Mouse (Mus musculus) small intestine, adult 2 months (tissue): ENCODE measurements around the gene Prh1.
"Not testable (repeated sequence)": the region's sequence is repeated elsewhere in the genome, so short reads cannot be mapped to it uniquely, and the experiment has no call there.

Experiments
- CTCF ChIP-seq: fragments of 200-500 bp; IDR thresholded peaks from 2 replicates; pipeline ENCODE4 v1.5.1; 2012; ENCODE audit warnings: low read depth, mild to moderate bottlenecking, control low read depth, inconsistent platforms, low read length, moderate library complexity, mixed read lengths; ENCODE audit not compliant: insufficient replicate concordance, insufficient read length; ENCODE audit errors: extremely low read depth
- POLR2A ChIP-seq: fragments of 200-500 bp; IDR thresholded peaks from 2 replicates; pipeline ENCODE4 v1.6.1; 2012; ENCODE audit warnings: low read depth, mild to moderate bottlenecking, control low read depth, inconsistent platforms, low read length, moderate library complexity

GRCm38 (mm10) chr6:132569509-132569908 is at the start of gene Prh1:
- not testable (repeated sequence) for TF ChIP-seq POLR2A, CTCF
